Mouse (Mus musculus) megakaryocyte-erythroid progenitor cell, adult 5-6 weeks (primary cell): ENCODE results near the gene Psmg3. TPM values are rescaled to one million over a fixed set of nuclear protein-coding genes. Genes with fewer than 3 reads are reported as not detected.
A peak's percentile ranks its signal among the peaks of the same experiment; 100 is the strongest.

Experiments used
- ATAC-seq: replicated peaks from 2 replicates; pipeline ENCODE4 v1.8.0; 2016; ENCODE audit warnings: mild to moderate bottlenecking, inconsistent platforms; ENCODE audit not compliant: severe bottlenecking, poor library complexity, low FRiP score, low TSS enrichment
- total RNA-seq, 2 experiments: library from RNA; stranded (forward) in 1 of 2; stranded (reverse) in 1 of 2; fragments of 200-1000, 215-1000 nt in 1 of 2; fragments of >200 nt in 1 of 2; fragmentation: Nextera tagmentation in 1 of 2; gene quantifications; 2 replicates each; pipeline ENCODE4 v1.2.3; 2014 to 2017

Psmg3 gene
- total RNA-seq, 2 experiments from 2014 or later = 12.7 to 101 TPM

GRCm38 (mm10) chr5:139818056-139818455 is 8.6 kb downstream of the Psmg3 start:
- no peak for ATAC-seq

- ATAC-seq = no peak
These were observed 9.4 kb downstream of the Psmg3 start for GRCm38 (mm10) chr5:139817292-139817691.

- ATAC-seq = no peak
These were observed 10.2 kb downstream of the Psmg3 start for GRCm38 (mm10) chr5:139816445-139816844.

GRCm38 (mm10) chr5:139815964-139816363 is 10.7 kb downstream of the Psmg3 start:
- no peak for ATAC-seq

GRCm38 (mm10) chr5:139813963-139814381 is 12.7 kb downstream of the Psmg3 start:
- ATAC-seq = no peak

GRCm38 (mm10) chr5:139813126-139813490 is 13.6 kb downstream of the Psmg3 start:
- no peak for ATAC-seq

- no peak for ATAC-seq
These were observed 14.1 kb downstream of the Psmg3 start for GRCm38 (mm10) chr5:139812398-139813125.

- peak; percentile 56 for ATAC-seq
These were observed 14.8 kb downstream of the Psmg3 start for GRCm38 (mm10) chr5:139811677-139812397.

- ATAC-seq = peak; percentile 26; the same call in 1 of the 2 replicates
These were observed 17.3 kb downstream of the Psmg3 start for GRCm38 (mm10) chr5:139809397-139809796.

GRCm38 (mm10) chr5:139805924-139806323 is 20.8 kb downstream of the Psmg3 start:
- no peak for ATAC-seq

GRCm38 (mm10) chr5:139804573-139805111 is 22.0 kb downstream of the Psmg3 start:
- ATAC-seq = peak; percentile 43

GRCm38 (mm10) chr5:139804107-139804551 is 22.6 kb downstream of the Psmg3 start:
- ATAC-seq = peak; percentile 78

- peak; percentile 28 for ATAC-seq
These were observed 23.0 kb downstream of the Psmg3 start for GRCm38 (mm10) chr5:139803601-139804102.

- 0 out of 2 replicates have a peak, but pooled peaks have one; percentile 5 for ATAC-seq
These were observed 23.5 kb downstream of the Psmg3 start for GRCm38 (mm10) chr5:139803165-139803564.

GRCm38 (mm10) chr5:139801880-139802279 is 24.8 kb downstream of the Psmg3 start:
- ATAC-seq = no peak

GRCm38 (mm10) chr5:139801231-139801630 is 25.5 kb downstream of the Psmg3 start:
- ATAC-seq = no peak

GRCm38 (mm10) chr5:139799801-139800590 is 26.7 kb downstream of the Psmg3 start:
- ATAC-seq = no peak

GRCm38 (mm10) chr5:139799041-139799440 is 27.6 kb downstream of the Psmg3 start:
- no peak for ATAC-seq

- no peak for ATAC-seq
These were observed 28.4 kb downstream of the Psmg3 start for GRCm38 (mm10) chr5:139798168-139798900.
